Mouse (Mus musculus) midbrain, postnatal 0 days (tissue): Measurements from ENCODE around the gene Gm7073. TPM values are rescaled to one million over a fixed set of nuclear protein-coding genes. Genes with fewer than 3 reads are reported as not detected.

Experiments
- ATAC-seq: fragments of 200-750 bp; cut with Nextera tagmentation; 2 replicates; pipeline ENCODE4 v1.8.0; 2017; ENCODE audit warnings: moderate number of reproducible peaks, mild to moderate bottlenecking, moderate TSS enrichment, moderate library complexity; ENCODE audit not compliant: low FRiP score
- DNase-seq: peaks from one replicate; pipeline ENCODE4 v3.0.0-alpha.2; 2015; ENCODE audit warnings: low spot score
- H3K27ac ChIP-seq: fragments of 300-500 bp; sonication (generic); 2 replicates; pipeline ENCODE4 v1.5.1; 2014; ENCODE audit warnings: low read depth, mild to moderate bottlenecking, low read length, mixed read lengths
- H3K27me3 ChIP-seq: fragments of 300-500 bp; sonication (generic); 2 replicates; pipeline ENCODE4 v1.6.1; 2014; ENCODE audit warnings: low read length, control low read depth, mixed read lengths; ENCODE audit not compliant: insufficient read depth
- H3K36me3 ChIP-seq: fragments of 300-500 bp; sonication (generic); 2 replicates; pipeline ENCODE4 v1.6.1; 2014; ENCODE audit warnings: low read length, control low read depth, mixed read lengths; ENCODE audit not compliant: insufficient read depth
- H3K4me1 ChIP-seq: fragments of 300-500 bp; sonication (generic); 2 replicates; pipeline ENCODE4 v1.6.1; 2014; ENCODE audit warnings: mild to moderate bottlenecking, control low read depth, antibody characterized with exemption, low read length, mixed read lengths; ENCODE audit not compliant: insufficient read depth
- H3K4me2 ChIP-seq: fragments of 300-500 bp; sonication (generic); 2 replicates; pipeline ENCODE4 v1.6.1; 2014; ENCODE audit warnings: low read depth, mild to moderate bottlenecking, low read length, mixed read lengths; ENCODE audit not compliant: poor library complexity, severe bottlenecking
- H3K4me3 ChIP-seq: fragments of 300-500 bp; sonication (generic); 2 replicates; pipeline ENCODE4 v1.5.1; 2014; ENCODE audit warnings: low read depth, mild to moderate bottlenecking, low read length, moderate library complexity
- H3K9ac ChIP-seq: fragments of 300-500 bp; sonication (generic); replicated peaks from 2 replicates; pipeline ENCODE4 v1.6.1; 2014; ENCODE audit warnings: mild to moderate bottlenecking, low read length, moderate library complexity, mixed read lengths; ENCODE audit not compliant: poor library complexity, severe bottlenecking
- H3K9me3 ChIP-seq: fragments of 300-500 bp; sonication (generic); 2 replicates; pipeline ENCODE4 v1.6.1; 2016; ENCODE audit warnings: low read length, control low read depth
- CTCF ChIP-seq: IDR thresholded peaks from 2 replicates; pipeline ENCODE4 v1.5.1; 2016; ENCODE audit warnings: antibody characterized with exemption, mild to moderate bottlenecking
- WGBS: fragments of 180-500 bp; shearing (Covaris S2); extraction: QIAGEN DNeasy Blood & Tissue Kit; methylation state at CpG from one replicate; pipeline ENCODE4 v1.1.7; 2014; 5-methylcytosine and 5-hydroxymethylcytosine counted together
- polyA plus RNA-seq: library from polyadenylated mRNA; unstranded; fragments of >200 nt; fragmentation: Nextera tagmentation; extraction: Ambion mirVana; gene quantifications from 2 replicates; pipeline ENCODE4 v1.2.1, GENCODE M21; 2015
- total RNA-seq: library from RNA; depleted of rRNA; stranded (reverse); fragments of >200 nt; gene quantifications from 2 replicates; pipeline ENCODE4 v1.2.3, GENCODE M21; 2014; rRNA removed

Gene Gm7073
- not detected in 2 replicates for total RNA-seq
- polyA plus RNA-seq = not detected in 2 replicates

DNA sequence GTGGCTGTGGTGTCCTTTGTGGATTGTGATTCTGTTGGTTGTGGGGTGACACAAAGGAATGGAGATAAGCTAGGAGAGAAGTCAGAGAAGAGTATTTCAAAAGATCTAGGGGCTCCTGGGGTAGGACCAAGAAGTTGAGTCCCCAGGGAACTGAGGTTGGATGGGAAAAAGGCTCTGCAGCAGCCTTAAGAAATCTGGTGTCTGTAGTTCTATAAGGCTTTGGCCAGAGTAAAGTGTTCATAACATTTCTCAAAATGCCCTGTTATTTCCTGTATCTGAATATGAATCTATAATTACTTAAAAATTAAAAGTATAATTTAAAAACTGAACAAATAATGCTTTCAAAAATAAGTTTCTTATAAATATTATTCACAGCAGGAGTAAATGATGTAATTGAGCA lies at the start of gene Gm7073:
Gm7073 (minus strand) TSS at position 101 of the 400 bp plus-strand sequence.
- no peak for ATAC-seq
- no peaks in the 10 kb centered on the region for H3K4me1 ChIP-seq
- H3K9me3 ChIP-seq = no peaks in the 10 kb centered on the region
- DNase-seq = no peak
- H3K9ac ChIP-seq = no peak within 1 kb of the TSS
- TF ChIP-seq CTCF = no peak
- H3K4me2 ChIP-seq = no peak within 1 kb of the TSS
- no peak within 1 kb of the TSS for H3K27ac ChIP-seq
- no peaks in the 10 kb centered on the region for H3K36me3 ChIP-seq
- no peak within 1 kb of the TSS for H3K4me3 ChIP-seq
- no peaks in the 10 kb centered on the region for H3K27me3 ChIP-seq

DNA sequence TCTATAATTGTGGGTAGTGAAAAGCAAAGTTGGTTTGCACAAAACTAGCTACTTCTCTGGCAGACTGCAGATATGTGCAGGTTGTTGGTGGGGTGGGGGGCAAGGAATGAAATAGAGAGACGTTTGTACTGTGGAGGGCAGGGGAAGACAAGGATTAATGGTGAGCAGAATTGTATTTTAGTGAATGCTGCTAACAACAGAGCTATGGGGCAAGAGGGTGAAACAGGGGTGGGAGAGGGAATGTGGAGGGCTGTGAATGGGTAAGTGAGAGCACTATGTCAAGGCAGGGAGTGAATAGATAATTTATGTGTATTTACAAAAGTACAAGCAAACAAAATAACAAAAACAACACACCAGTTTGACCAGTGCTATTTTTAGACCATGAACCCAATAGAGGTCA lies 31.5 kb upstream of the Gm7073 start:
- Histone ChIP-seq H3K9ac (no peak overlapping the region), H3K4me3 (no peak overlapping the region), H3K27me3 (no peaks in the 10 kb centered on the region), H3K27ac (no peak overlapping the region), H3K4me2 (no peak overlapping the region), H3K9me3 (no peaks in the 10 kb centered on the region), H3K4me1 (no peaks in the 10 kb centered on the region), H3K36me3 (no peaks in the 10 kb centered on the region)
- DNase-seq (no peak), ATAC-seq (no peak)
- TF ChIP-seq CTCF = no peak
- 7% methylated on average over 1 of the region's 1 CpGs for WGBS

DNA sequence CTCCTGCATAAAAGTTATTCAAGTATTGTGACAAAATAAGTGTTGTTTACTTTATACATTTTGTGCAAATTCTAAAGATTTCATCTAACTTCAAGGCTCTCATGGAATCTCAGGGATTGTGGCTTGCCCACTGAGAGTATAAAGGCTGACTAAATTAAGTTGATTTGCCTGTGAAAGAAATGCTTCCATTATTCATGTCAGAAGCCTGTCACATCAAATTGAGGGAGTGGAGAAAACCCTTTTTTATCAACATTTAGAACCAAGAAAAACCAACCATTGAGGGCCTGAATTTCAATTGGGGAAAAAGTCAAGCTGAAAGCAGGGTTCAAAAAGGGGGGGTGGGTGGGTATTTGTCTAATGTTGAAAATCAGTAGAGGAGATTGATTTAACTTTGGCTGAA lies 30.0 kb upstream of the Gm7073 start:
- H3K9ac ChIP-seq = no peak overlapping the region
- ATAC-seq (no peak), DNase-seq (no peak)
- no peak overlapping the region for H3K4me3 ChIP-seq
- H3K4me2 ChIP-seq = no peak overlapping the region
- no peaks in the 10 kb centered on the region for H3K9me3 ChIP-seq
- no peaks in the 10 kb centered on the region for H3K36me3 ChIP-seq
- no peaks in the 10 kb centered on the region for H3K4me1 ChIP-seq
- no peaks in the 10 kb centered on the region for H3K27me3 ChIP-seq
- no peak for TF ChIP-seq CTCF
- no peak overlapping the region for H3K27ac ChIP-seq

DNA sequence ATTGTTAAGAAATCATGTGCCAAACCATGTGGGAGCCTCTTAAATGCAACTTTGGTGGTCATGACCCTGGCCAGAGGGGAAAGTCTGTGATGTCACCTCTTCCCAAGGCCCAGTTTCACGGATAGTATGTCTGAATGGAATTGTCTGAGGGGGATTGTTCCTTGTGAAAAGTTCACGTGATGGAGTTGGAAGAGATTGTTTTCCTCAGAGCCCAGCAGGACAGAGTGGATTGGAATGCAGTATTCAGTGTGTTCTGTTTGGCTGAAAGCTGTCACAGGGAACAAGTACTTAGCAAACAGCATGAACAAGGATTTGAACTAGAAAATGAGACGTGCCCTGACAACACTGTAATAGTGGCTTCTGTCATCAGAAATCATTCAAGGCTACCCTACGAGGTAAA lies 16.2 kb upstream of the Gm7073 start:
- DNase-seq (no peak), ATAC-seq (no peak)
- no peak for TF ChIP-seq CTCF
- Histone ChIP-seq H3K9me3 (no peaks in the 10 kb centered on the region), H3K4me3 (no peak overlapping the region), H3K4me1 (no peaks in the 10 kb centered on the region), H3K27ac (no peak overlapping the region), H3K9ac (no peak overlapping the region), H3K36me3 (no peaks in the 10 kb centered on the region), H3K27me3 (no peaks in the 10 kb centered on the region), H3K4me2 (no peak overlapping the region)
- 31% methylated on average over 4 of the region's 4 CpGs for WGBS

DNA sequence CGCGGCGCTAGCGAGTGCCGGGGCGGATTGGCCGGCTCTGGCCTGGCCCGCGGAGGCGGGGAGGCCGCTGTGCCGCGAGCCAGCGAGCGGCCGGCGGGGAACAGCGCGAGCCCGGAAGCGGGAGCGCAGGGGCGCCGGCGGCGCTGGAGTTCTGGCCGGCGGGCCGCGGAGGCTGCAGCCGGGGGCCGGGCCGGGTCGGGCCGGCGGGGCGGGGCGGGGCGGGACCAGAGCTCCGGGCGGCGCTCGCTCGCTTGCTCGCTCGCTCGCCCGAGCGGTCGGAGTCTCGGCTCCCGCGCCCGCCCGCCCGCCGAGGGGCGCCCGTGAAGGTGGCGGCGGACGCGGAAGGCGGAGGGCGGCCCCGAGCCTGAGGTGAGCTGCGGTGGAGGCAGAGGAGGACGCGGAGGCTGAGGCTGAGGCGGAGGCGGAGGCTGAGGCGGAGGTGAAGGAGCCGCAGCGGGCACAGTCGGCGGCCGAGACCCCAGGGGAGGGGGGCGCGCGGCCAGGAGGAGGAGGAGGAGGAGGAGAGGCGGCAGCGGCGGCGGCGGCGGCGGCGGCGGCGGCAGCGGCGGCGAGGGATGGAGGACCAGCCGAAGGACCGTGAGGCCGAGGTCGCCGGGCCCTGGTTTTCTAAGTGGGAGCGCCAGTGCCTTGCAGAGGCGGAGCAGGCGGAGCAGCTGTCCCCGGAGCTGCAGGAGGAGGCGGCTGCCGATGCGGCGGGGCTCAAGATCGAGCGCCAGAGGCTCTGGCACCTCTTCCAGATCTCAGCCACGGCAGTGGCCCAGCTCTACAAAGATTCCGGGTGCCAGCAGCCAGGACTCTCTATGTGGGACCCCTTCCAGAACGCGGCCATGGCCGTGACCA lies 8.6 kb upstream of the Gm7073 start:
- ATAC-seq (peak; percentile 85), DNase-seq (peak; percentile 45)
- 17% methylated on average over 32 of the region's 113 CpGs for WGBS
- Histone ChIP-seq H3K27ac (peak overlapping the region; percentile 74), H3K4me1 (no peaks in the 10 kb centered on the region), H3K9me3 (no peaks in the 10 kb centered on the region), H3K9ac (peak overlapping the region; percentile 74), H3K36me3 (no peaks in the 10 kb centered on the region), H3K4me3 (peak overlapping the region; percentile 56), H3K27me3 (no peaks in the 10 kb centered on the region), H3K4me2 (peak overlapping the region; percentile 57)
- no peak for TF ChIP-seq CTCF

DNA sequence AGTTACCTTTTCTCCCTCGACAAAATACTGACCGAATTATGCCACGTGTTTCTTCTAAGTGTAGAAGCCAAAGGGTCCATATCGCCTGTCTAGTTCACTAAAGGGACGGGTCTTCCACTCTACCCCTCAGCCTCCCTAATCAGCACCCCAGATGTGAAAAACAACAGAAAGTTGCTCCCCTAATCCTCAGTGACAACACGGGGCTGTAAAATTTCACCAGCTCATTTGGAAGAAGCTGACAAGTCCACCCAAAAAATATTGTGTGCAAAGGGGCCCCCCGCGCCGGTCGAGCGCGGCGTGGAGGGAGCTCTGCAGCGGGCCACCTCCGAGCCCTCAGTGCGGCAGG lies 8.0 kb upstream of the Gm7073 start:
- H3K36me3 ChIP-seq = no peaks in the 10 kb centered on the region
- H3K9ac ChIP-seq = peak overlapping the region; percentile 74
- no peak for ATAC-seq
- TF ChIP-seq CTCF = no peak
- H3K9me3 ChIP-seq = no peaks in the 10 kb centered on the region
- H3K27me3 ChIP-seq = no peaks in the 10 kb centered on the region
- no peaks in the 10 kb centered on the region for H3K4me1 ChIP-seq
- 32% methylated on average over 16 of the region's 16 CpGs for WGBS
- H3K4me2 ChIP-seq = peak overlapping the region; percentile 57
- no peak for DNase-seq
- H3K4me3 ChIP-seq = peak overlapping the region; percentile 56
- H3K27ac ChIP-seq = peak overlapping the region; percentile 74; the same call in 1 of the 2 replicates
